Mouse (Mus musculus): Measurements from ENCODE around the gene Crygb. TPM values are rescaled to one million over a fixed set of nuclear protein-coding genes. Genes with fewer than 3 reads are reported as not detected.
A peak's percentile ranks its signal among the peaks of the same experiment; 100 is the strongest.

Gene Crygb
- total and polyA plus RNA-seq, 2 experiments from 2014 or later, result 0.43 TPM; not detected in 1

GRCm38 (mm10) chr1:65118150-65118913 lies 36.2 kb upstream of the Crygb start:
- no peak for ATAC-seq (ENCODE audit: low FRiP score)
- no peak overlapping the region for H3K4me2 ChIP-seq (ENCODE audit: low read depth, low read length, poor library complexity, severe bottlenecking)
- H3K9me3 ChIP-seq (ENCODE audit: low read length), result no peaks in the 10 kb centered on the region
- H3K27me3 ChIP-seq (ENCODE audit: insufficient read depth, low read length), result no peaks in the 10 kb centered on the region
- H3K27ac ChIP-seq (ENCODE audit: low read depth, low read length), result no peak overlapping the region
- TF ChIP-seq CTCF (IDR thresholded peaks at IDR 0.05), result no peak
- no peaks in the 10 kb centered on the region for H3K4me1 ChIP-seq (ENCODE audit: insufficient read depth, low read length)
- H3K36me3 ChIP-seq (ENCODE audit: insufficient read depth, low read length), result no peaks in the 10 kb centered on the region
- H3K4me3 ChIP-seq (ENCODE audit: low read depth, low read length), result no peak overlapping the region
- no peak overlapping the region for H3K9ac ChIP-seq (replicated peaks; ENCODE audit: low read length, poor library complexity, severe bottlenecking)
- WGBS, result 82% methylated on average over 8 of the region's 8 CpGs
- DNase-seq (ENCODE audit: low spot score), result no peak

DNA sequence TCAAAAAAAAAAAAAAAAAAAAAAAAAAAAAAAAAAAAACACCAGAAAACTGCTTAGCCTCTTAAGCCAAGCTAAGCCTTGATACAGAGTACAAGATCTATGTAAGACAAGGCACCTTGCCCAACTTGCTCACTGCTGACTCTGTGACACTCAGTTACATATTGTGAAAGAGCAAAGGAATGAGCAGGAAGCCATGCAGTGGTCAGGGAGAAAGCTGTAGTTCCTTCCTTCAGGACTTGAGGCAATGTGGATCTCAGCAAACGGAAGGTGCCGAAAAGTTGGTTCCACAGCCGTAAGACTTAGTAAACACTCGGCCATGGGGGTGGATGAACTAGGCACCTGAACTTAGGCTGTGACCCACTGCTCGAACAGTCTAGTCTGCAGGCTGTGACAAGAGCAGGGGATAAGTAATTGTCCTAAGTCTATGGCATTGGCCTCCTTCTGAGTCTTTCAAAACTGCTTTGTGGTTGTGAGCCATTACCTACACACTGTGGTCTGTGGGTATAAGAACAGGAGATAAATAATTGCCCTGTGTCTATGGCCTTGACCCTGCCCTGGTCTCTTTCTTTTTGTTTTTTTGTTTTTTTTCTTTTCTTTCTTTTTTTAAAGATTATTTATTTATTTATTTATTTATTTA lies 31.6 kb upstream of the Crygb start:
- H3K36me3 ChIP-seq (ENCODE audit: insufficient read depth, low read length), result no peaks in the 10 kb centered on the region
- WGBS, result 89% methylated on average over 5 of the region's 5 CpGs
- no peak overlapping the region for H3K4me3 ChIP-seq (ENCODE audit: low read depth, low read length)
- no peak overlapping the region for H3K27ac ChIP-seq (ENCODE audit: low read depth, low read length)
- H3K9me3 ChIP-seq (ENCODE audit: low read length), result no peaks in the 10 kb centered on the region
- no peak overlapping the region for H3K4me2 ChIP-seq (ENCODE audit: low read depth, low read length, poor library complexity, severe bottlenecking)
- TF ChIP-seq CTCF (IDR thresholded peaks at IDR 0.05), result no peak
- no peaks in the 10 kb centered on the region for H3K27me3 ChIP-seq (ENCODE audit: insufficient read depth, low read length)
- no peak overlapping the region for H3K9ac ChIP-seq (replicated peaks; ENCODE audit: low read length, poor library complexity, severe bottlenecking)
- DNase-seq (ENCODE audit: low spot score), result no peak
- ATAC-seq (ENCODE audit: low FRiP score), result no peak
- no peaks in the 10 kb centered on the region for H3K4me1 ChIP-seq (ENCODE audit: insufficient read depth, low read length)

DNA sequence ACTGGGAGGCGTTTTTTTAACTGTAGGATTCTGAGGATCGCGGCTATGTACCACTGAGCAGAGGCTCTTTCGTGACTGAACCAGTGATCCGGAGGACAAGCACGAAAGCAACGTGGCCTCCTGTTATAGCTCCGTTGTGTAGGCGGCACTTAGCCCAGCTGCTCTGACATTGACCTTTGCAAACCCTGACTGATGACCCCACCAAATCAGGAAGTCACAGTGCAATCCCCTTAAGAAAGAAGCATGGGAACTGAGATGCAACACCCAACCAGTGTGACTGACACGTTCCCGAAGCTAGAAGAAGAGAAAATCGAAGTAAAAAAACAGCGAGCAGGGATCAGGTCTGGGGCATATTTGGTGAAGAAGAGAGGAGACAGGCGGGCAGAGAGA lies 30.7 kb upstream of the Crygb start:
- WGBS, result 54% methylated on average over 14 of the region's 14 CpGs
- TF ChIP-seq CTCF (IDR thresholded peaks at IDR 0.05), result no peak
- ATAC-seq (ENCODE audit: low FRiP score) (no peak), DNase-seq (ENCODE audit: low spot score) (no peak)
- peak overlapping the region; percentile 28 for H3K4me2 ChIP-seq (ENCODE audit: low read depth, low read length, poor library complexity, severe bottlenecking)
- no peaks in the 10 kb centered on the region for H3K9me3 ChIP-seq (ENCODE audit: low read length)
- H3K27me3 ChIP-seq (ENCODE audit: insufficient read depth, low read length), result no peaks in the 10 kb centered on the region
- 0 out of 2 replicates have a peak overlapping the region, but pooled peaks have one; percentile 6 for H3K4me3 ChIP-seq (ENCODE audit: low read depth, low read length)
- no peak overlapping the region for H3K27ac ChIP-seq (ENCODE audit: low read depth, low read length)
- no peak overlapping the region for H3K9ac ChIP-seq (replicated peaks; ENCODE audit: low read length, poor library complexity, severe bottlenecking)
- H3K36me3 ChIP-seq (ENCODE audit: insufficient read depth, low read length), result no peaks in the 10 kb centered on the region
- H3K4me1 ChIP-seq (ENCODE audit: insufficient read depth, low read length), result no peaks in the 10 kb centered on the region

- Histone ChIP-seq H3K9me3 (ENCODE audit: low read length) (no peaks in the 10 kb centered on the region), H3K27me3 (ENCODE audit: insufficient read depth, low read length) (no peaks in the 10 kb centered on the region), H3K4me2 (ENCODE audit: low read depth, low read length, poor library complexity, severe bottlenecking) (peak overlapping the region; percentile 28), H3K4me3 (ENCODE audit: low read depth, low read length) (0 out of 2 replicates have a peak overlapping the region, but pooled peaks have one; percentile 6), H3K27ac (ENCODE audit: low read depth, low read length) (no peak overlapping the region), H3K9ac (replicated peaks; ENCODE audit: low read length, poor library complexity, severe bottlenecking) (no peak overlapping the region), H3K4me1 (ENCODE audit: insufficient read depth, low read length) (no peaks in the 10 kb centered on the region), H3K36me3 (ENCODE audit: insufficient read depth, low read length) (no peaks in the 10 kb centered on the region)
- DNase-seq (ENCODE audit: low spot score) (peak; percentile 92), ATAC-seq (ENCODE audit: low FRiP score) (0 out of 2 replicates have a peak, but pooled peaks have one; percentile 72)
- WGBS, result 10% methylated on average over 8 of the region's 8 CpGs
- TF ChIP-seq CTCF (IDR thresholded peaks at IDR 0.05), result peak; percentile 96
Observed at GRCm38 (mm10) chr1:65112031-65112806, 30.1 kb upstream of the Crygb start.

DNA sequence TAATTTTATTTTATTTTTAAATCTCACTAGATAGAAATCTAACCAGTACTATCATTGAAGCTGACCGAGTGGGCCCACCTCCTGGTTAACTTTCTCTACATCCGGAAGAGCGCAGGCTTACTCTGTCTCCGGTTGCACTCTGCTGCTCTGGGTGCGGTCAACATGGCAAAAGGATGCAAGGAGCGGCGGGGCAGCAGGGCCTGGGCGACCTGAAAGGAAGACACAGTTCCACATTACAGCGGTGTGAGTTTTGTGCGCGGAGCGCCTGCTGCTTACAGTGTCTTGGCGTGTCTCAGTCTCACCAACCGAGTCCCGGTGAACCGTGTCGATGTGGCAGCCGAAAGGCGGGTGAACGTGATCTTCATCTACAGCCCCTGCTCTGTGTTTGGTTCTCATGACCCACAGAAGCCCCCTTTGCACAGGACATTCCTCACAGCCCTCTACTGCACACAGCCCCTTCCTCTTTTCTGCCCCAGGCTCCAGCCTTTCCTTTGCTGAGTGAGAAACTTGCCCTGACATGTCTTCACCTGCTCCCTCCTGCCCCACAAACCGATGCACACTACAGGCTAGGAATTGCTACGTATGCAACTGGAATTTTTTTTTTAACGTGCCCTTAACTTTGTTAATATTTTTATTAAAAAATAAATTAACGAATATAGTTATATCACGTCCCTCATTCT lies 27.8 kb upstream of the Crygb start:
- Histone ChIP-seq H3K9me3 (ENCODE audit: low read length) (no peaks in the 10 kb centered on the region), H3K9ac (replicated peaks; ENCODE audit: low read length, poor library complexity, severe bottlenecking) (no peak overlapping the region), H3K27ac (ENCODE audit: low read depth, low read length) (no peak overlapping the region), H3K4me1 (ENCODE audit: insufficient read depth, low read length) (no peaks in the 10 kb centered on the region), H3K4me2 (ENCODE audit: low read depth, low read length, poor library complexity, severe bottlenecking) (no peak overlapping the region), H3K36me3 (ENCODE audit: insufficient read depth, low read length) (no peaks in the 10 kb centered on the region), H3K27me3 (ENCODE audit: insufficient read depth, low read length) (no peaks in the 10 kb centered on the region), H3K4me3 (ENCODE audit: low read depth, low read length) (no peak overlapping the region)
- no peak for TF ChIP-seq CTCF (IDR thresholded peaks at IDR 0.05)
- 81% methylated on average over 25 of the region's 25 CpGs for WGBS
- DNase-seq (ENCODE audit: low spot score), result no peak
- no peak for ATAC-seq (ENCODE audit: low FRiP score)

Data from midbrain, postnatal 0 days (tissue).